Mouse (Mus musculus) liver, adult 2 months (tissue): ENCODE measurements around the gene Vps35l.

Experiments
- CTCF ChIP-seq: fragments of 200-500 bp; IDR thresholded peaks from 2 replicates; pipeline ENCODE4 v1.5.1; 2011; ENCODE audit warnings: low read depth, low read length, control low read depth
- POLR2A ChIP-seq: fragments of 200-500 bp; IDR thresholded peaks from 2 replicates; pipeline ENCODE4 v1.6.1; 2011; ENCODE audit warnings: low read length, control low read depth; ENCODE audit not compliant: insufficient read depth; ENCODE audit errors: extremely low read depth

- TF ChIP-seq POLR2A (no peak), CTCF (no peak)
Observed at GRCm38 (mm10) chr7:118755756-118756155, 15.7 kb downstream of the Vps35l start.
